Mouse (Mus musculus) liver, embryonic 15.5 days (tissue): Measurements from ENCODE around the gene Atp5f1. TPM values are rescaled to one million over a fixed set of nuclear protein-coding genes. Genes with fewer than 3 reads are reported as not detected.
A peak's percentile ranks its signal among the peaks of the same experiment; 100 is the strongest.

Experiments used
- ATAC-seq: fragments of 200-750 bp; cut with Nextera tagmentation; 2 replicates; pipeline ENCODE4 v1.8.0; 2017; ENCODE audit warnings: moderate number of reproducible peaks, mild to moderate bottlenecking, moderate library complexity; ENCODE audit not compliant: insufficient read depth
- H3K27ac ChIP-seq: fragments of 300-500 bp; sonication (generic); replicated peaks from 2 replicates; pipeline ENCODE4 v1.5.1; 2015; ENCODE audit warnings: mild to moderate bottlenecking, inconsistent platforms
- H3K27me3 ChIP-seq: fragments of 300-500 bp; sonication (generic); 2 replicates; pipeline ENCODE4 v1.6.1; 2015; ENCODE audit warnings: mild to moderate bottlenecking, inconsistent platforms
- H3K36me3 ChIP-seq: fragments of 300-500 bp; sonication (generic); replicated peaks from 2 replicates; pipeline ENCODE4 v1.6.1; 2015; ENCODE audit warnings: moderate library complexity, mild to moderate bottlenecking, inconsistent platforms
- H3K4me1 ChIP-seq: fragments of 300-500 bp; sonication (generic); replicated peaks from 2 replicates; pipeline ENCODE4 v1.6.1; 2015; ENCODE audit warnings: inconsistent platforms
- H3K4me2 ChIP-seq: fragments of 300-500 bp; sonication (generic); 2 replicates; pipeline ENCODE4 v1.6.1; 2015; ENCODE audit warnings: moderate library complexity, mild to moderate bottlenecking, inconsistent platforms
- H3K4me3 ChIP-seq: fragments of 300-500 bp; sonication (generic); replicated peaks from 2 replicates; pipeline ENCODE4 v1.5.1; 2015; ENCODE audit warnings: mild to moderate bottlenecking, inconsistent platforms
- H3K9ac ChIP-seq: fragments of 300-500 bp; sonication (generic); 2 replicates; pipeline ENCODE4 v1.6.1; 2015; ENCODE audit warnings: moderate library complexity, mild to moderate bottlenecking, inconsistent platforms
- H3K9me3 ChIP-seq: fragments of 300-500 bp; sonication (generic); replicated peaks from 2 replicates; pipeline ENCODE4 v1.6.1; 2016; ENCODE audit warnings: inconsistent platforms
- WGBS: fragments of 180-500 bp; shearing (Covaris S2); methylation state at CpG from one replicate; pipeline ENCODE4 v1.1.7; 2015; ENCODE audit warnings: mixed read lengths; ENCODE audit not compliant: insufficient replicate concordance; 5-methylcytosine and 5-hydroxymethylcytosine counted together
- polyA plus RNA-seq: library from polyadenylated mRNA; unstranded; fragments of >200 nt; fragmentation: Nextera tagmentation; extraction: Ambion mirVana; gene quantifications from 2 replicates; pipeline ENCODE4 v1.2.1, GENCODE M21; 2015

Gene Atp5f1
- polyA plus RNA-seq, 1 experiment from 2014 or later, result 308 TPM

- 34% methylated on average over 8 of the region's 8 CpGs for WGBS
- Histone ChIP-seq H3K4me3 (no peak overlapping the region), H3K27me3 (0 out of 2 replicates have a peak, but pooled peaks cover 2% of the 10 kb centered on the region), H3K27ac (no peak overlapping the region), H3K4me1 (peaks cover 24% of the 10 kb centered on the region), H3K36me3 (no peaks in the 10 kb centered on the region), H3K9ac (no peak overlapping the region), H3K4me2 (no peak overlapping the region), H3K9me3 (no peaks in the 10 kb centered on the region)
- ATAC-seq, result peak; percentile 36
These were observed 60.3 kb downstream of the Atp5f1 start for GRCm38 (mm10) chr3:105899394-105900147.

- Histone ChIP-seq H3K9me3 (no peaks in the 10 kb centered on the region), H3K4me1 (peaks cover 26% of the 10 kb centered on the region), H3K4me2 (no peak overlapping the region), H3K27me3 (peaks cover 8% of the 10 kb centered on the region; the same call in 1 of the 2 replicates), H3K9ac (no peak overlapping the region), H3K36me3 (no peaks in the 10 kb centered on the region), H3K4me3 (no peak overlapping the region), H3K27ac (no peak overlapping the region)
- 71% methylated on average over 11 of the region's 11 CpGs for WGBS
- ATAC-seq, result no peak
These were observed 61.0 kb downstream of the Atp5f1 start for GRCm38 (mm10) chr3:105898861-105899260.

GRCm38 (mm10) chr3:105898325-105898724 lies 61.6 kb downstream of the Atp5f1 start:
- H3K9me3 ChIP-seq, result no peaks in the 10 kb centered on the region
- peaks cover 9% of the 10 kb centered on the region for H3K27me3 ChIP-seq
- no peak overlapping the region for H3K4me2 ChIP-seq
- no peak overlapping the region for H3K9ac ChIP-seq
- H3K27ac ChIP-seq, result no peak overlapping the region
- 19% methylated on average over 2 of the region's 2 CpGs for WGBS
- no peaks in the 10 kb centered on the region for H3K36me3 ChIP-seq
- no peak for ATAC-seq
- peaks cover 31% of the 10 kb centered on the region for H3K4me1 ChIP-seq
- no peak overlapping the region for H3K4me3 ChIP-seq

- H3K4me1 ChIP-seq, result peaks cover 46% of the 10 kb centered on the region
- peaks cover 9% of the 10 kb centered on the region for H3K27me3 ChIP-seq
- H3K9me3 ChIP-seq, result no peaks in the 10 kb centered on the region
- 73% methylated on average over 3 of the region's 3 CpGs for WGBS
- no peak overlapping the region for H3K27ac ChIP-seq
- H3K9ac ChIP-seq, result no peak overlapping the region
- H3K4me3 ChIP-seq, result no peak overlapping the region
- no peak for ATAC-seq
- no peak overlapping the region for H3K4me2 ChIP-seq
- no peaks in the 10 kb centered on the region for H3K36me3 ChIP-seq
These were observed 63.1 kb downstream of the Atp5f1 start for GRCm38 (mm10) chr3:105896811-105897210.

- WGBS, result 10% methylated on average over 23 of the region's 23 CpGs
- no peak overlapping the region for H3K4me3 ChIP-seq
- H3K9ac ChIP-seq, result no peak overlapping the region
- H3K36me3 ChIP-seq, result no peaks in the 10 kb centered on the region
- H3K9me3 ChIP-seq, result no peaks in the 10 kb centered on the region
- peaks cover 9% of the 10 kb centered on the region for H3K27me3 ChIP-seq
- H3K4me1 ChIP-seq, result peaks cover 53% of the 10 kb centered on the region
- H3K27ac ChIP-seq, result peak overlapping the region; percentile 35
- peak; percentile 26; the same call in 1 of the 2 replicates for ATAC-seq
- H3K4me2 ChIP-seq, result peak overlapping the region; percentile 58
These were observed 65.0 kb downstream of the Atp5f1 start for GRCm38 (mm10) chr3:105894601-105895592.

- H3K36me3 ChIP-seq, result no peaks in the 10 kb centered on the region
- H3K27me3 ChIP-seq, result peaks cover 9% of the 10 kb centered on the region
- H3K27ac ChIP-seq, result peak overlapping the region; percentile 35
- 31% methylated on average over 6 of the region's 6 CpGs for WGBS
- H3K4me3 ChIP-seq, result no peak overlapping the region
- H3K4me1 ChIP-seq, result peaks cover 45% of the 10 kb centered on the region
- no peaks in the 10 kb centered on the region for H3K9me3 ChIP-seq
- no peak overlapping the region for H3K9ac ChIP-seq
- peak overlapping the region; percentile 58; the same call in 1 of the 2 replicates for H3K4me2 ChIP-seq
- ATAC-seq, result no peak
These were observed 65.9 kb downstream of the Atp5f1 start for GRCm38 (mm10) chr3:105893941-105894391.

Other genes starting within 250 kb of the Atp5f1 start
- gene Rap1a, start 158.8 kb downstream of the Atp5f1 start, polyA plus RNA-seq, result 87.8 and 106 TPM in 2 replicates
- gene Adora3, start 89.2 kb downstream of the Atp5f1 start, polyA plus RNA-seq, result 0.64 and 0.82 TPM in 2 replicates
- 0.24 TPM in 1 of 2 replicates, not detected in the other for gene Tmigd3, start 89.2 kb downstream of the Atp5f1 start, polyA plus RNA-seq
- 3.2 and 3.5 TPM in 2 replicates for gene I830077J02Rik, start 27.4 kb downstream of the Atp5f1 start, polyA plus RNA-seq
- gene Wdr77, start 730 bp downstream of the Atp5f1 start, polyA plus RNA-seq, result 39.8 and 41.1 TPM in 2 replicates
- 0.36 and 0.74 TPM in 2 replicates for gene Ovgp1, start 13.6 kb upstream of the Atp5f1 start, polyA plus RNA-seq
- not detected in 2 replicates for gene Pifo, start 54.5 kb upstream of the Atp5f1 start, polyA plus RNA-seq
- 0.10 and 0.24 TPM in 2 replicates for gene Chil5, start 72.7 kb upstream of the Atp5f1 start, polyA plus RNA-seq
- gene Chia1, start 153.1 kb upstream of the Atp5f1 start, polyA plus RNA-seq, result not detected in 2 replicates
- 12.1 and 24.7 TPM in 2 replicates for gene Chil3, start 207.5 kb upstream of the Atp5f1 start, polyA plus RNA-seq